Mouse (Mus musculus) limb, embryonic 14.5 days (tissue): ENCODE measurements around the gene Adm. TPM values are rescaled to one million over a fixed set of nuclear protein-coding genes. Genes with fewer than 3 reads are reported as not detected.

Experiments used
- ATAC-seq: fragments of 200-750 bp; cut with Nextera tagmentation; 2 replicates; pipeline ENCODE4 v1.8.0; 2017; ENCODE audit warnings: low read depth, moderate number of reproducible peaks, moderate TSS enrichment; ENCODE audit not compliant: low FRiP score
- DNase-seq: peaks from one replicate; pipeline ENCODE4 v3.0.0-alpha.2; 2015; ENCODE audit warnings: low spot score
- H3K27ac ChIP-seq: fragments of 300-500 bp; sonication (generic); replicated peaks from 2 replicates; pipeline ENCODE4 v1.5.1; 2014; ENCODE audit warnings: low read depth, mild to moderate bottlenecking, low read length, moderate library complexity, mixed read lengths
- H3K27me3 ChIP-seq: fragments of 300-500 bp; sonication (generic); 2 replicates; pipeline ENCODE4 v1.6.1; 2014; ENCODE audit warnings: low read length, mixed read lengths; ENCODE audit not compliant: control insufficient read depth, insufficient read depth
- H3K36me3 ChIP-seq: fragments of 300-500 bp; sonication (generic); 2 replicates; pipeline ENCODE4 v1.6.1; 2014; ENCODE audit warnings: mild to moderate bottlenecking, low read length, moderate library complexity, mixed read lengths; ENCODE audit not compliant: control insufficient read depth, insufficient read depth
- H3K4me1 ChIP-seq: fragments of 300-500 bp; sonication (generic); 2 replicates; pipeline ENCODE4 v1.6.1; 2014; ENCODE audit warnings: antibody characterized with exemption, low read length, mixed read lengths; ENCODE audit not compliant: control insufficient read depth, insufficient read depth
- H3K4me2 ChIP-seq: fragments of 300-500 bp; sonication (generic); replicated peaks from 2 replicates; pipeline ENCODE4 v1.6.1; 2014; ENCODE audit warnings: low read depth, mild to moderate bottlenecking, low read length, moderate library complexity; ENCODE audit not compliant: severe bottlenecking
- H3K4me3 ChIP-seq: fragments of 300-500 bp; sonication (generic); replicated peaks from 2 replicates; pipeline ENCODE4 v1.5.1; 2014; ENCODE audit warnings: low read length
- H3K9ac ChIP-seq: fragments of 300-500 bp; sonication (generic); 2 replicates; pipeline ENCODE4 v1.6.1; 2014; ENCODE audit warnings: mild to moderate bottlenecking, low read depth, low read length, moderate library complexity; ENCODE audit not compliant: severe bottlenecking
- H3K9me3 ChIP-seq: fragments of 300-500 bp; sonication (generic); 2 replicates; pipeline ENCODE4 v1.6.1; 2016; ENCODE audit warnings: low read length; ENCODE audit not compliant: control insufficient read depth
- POLR2A ChIP-seq: fragments of 200-500 bp; IDR thresholded peaks from 2 replicates; pipeline ENCODE4 v1.8.0; 2012; ENCODE audit warnings: inconsistent platforms, mild to moderate bottlenecking, moderate library complexity, borderline replicate concordance; ENCODE audit not compliant: insufficient read depth, insufficient read length; ENCODE audit errors: extremely low read depth
- WGBS: fragments of 180-500 bp; shearing (Covaris S2); extraction: QIAGEN DNeasy Blood & Tissue Kit; methylation state at CpG from one replicate; pipeline ENCODE4 v1.1.7; 2014; 5-methylcytosine and 5-hydroxymethylcytosine counted together
- polyA plus RNA-seq, 2 experiments: library from polyadenylated mRNA; depleted of rRNA in 1 of 2; stranded (reverse) in 1 of 2; unstranded in 1 of 2; fragments of >200 nt; fragmentation: Nextera tagmentation in 1 of 2; extraction: Ambion mirVana in 1 of 2; gene quantifications; 2 replicates each; pipeline versions ENCODE4 v1.2.1 to v1.2.3; 2012 to 2014

Gene Adm
- polyA plus RNA-seq, 2 experiments: 1.8 to 2.6 TPM

DNA sequence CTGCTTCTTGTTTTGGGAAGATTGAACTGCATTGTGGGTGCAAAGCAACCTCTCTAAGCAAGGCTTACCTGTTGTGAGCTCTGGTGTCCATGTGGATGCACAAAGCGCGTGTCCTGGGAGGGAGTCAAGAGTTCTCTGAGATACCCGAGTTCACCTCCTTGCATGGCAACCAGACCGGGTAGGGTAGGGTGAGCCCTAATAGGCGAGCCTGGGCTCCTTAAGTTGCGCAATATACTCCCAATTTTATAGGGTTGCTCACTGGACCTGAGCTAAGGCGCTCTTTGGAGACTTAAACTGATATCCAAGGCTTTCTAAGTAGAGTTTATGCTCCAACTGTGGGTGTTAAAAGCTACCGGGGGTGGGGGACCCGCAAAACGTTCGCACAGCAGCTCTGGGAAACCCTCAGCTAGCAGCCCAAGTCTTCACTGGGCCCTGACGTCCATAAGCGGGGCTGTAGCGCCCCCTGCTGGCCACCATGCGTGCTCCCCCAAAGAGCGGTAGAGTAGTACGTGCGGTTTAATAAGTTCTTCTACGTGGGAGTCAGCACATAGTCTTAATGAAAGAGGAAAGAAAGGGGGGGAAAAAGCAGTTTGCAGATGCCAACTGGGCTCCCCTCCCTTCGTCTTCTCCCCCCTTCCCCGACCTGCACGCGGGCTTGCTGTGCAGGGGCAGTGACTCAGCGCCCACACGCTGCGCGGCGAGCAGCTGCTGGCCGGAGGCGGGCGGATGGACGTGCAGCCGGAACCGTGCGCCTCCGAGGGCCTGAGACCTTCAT lies 2.6 kb downstream of the Adm start:
- peak; percentile 90 for ATAC-seq
- no peak for TF ChIP-seq POLR2A
- Histone ChIP-seq H3K4me1 (peaks cover 27% of the 10 kb centered on the region), H3K4me2 (peak overlapping the region; percentile 86), H3K4me3 (peak overlapping the region; percentile 42), H3K9me3 (no peaks in the 10 kb centered on the region), H3K36me3 (no peaks in the 10 kb centered on the region), H3K27ac (0 out of 2 replicates have a peak overlapping the region, but pooled peaks have one; percentile 33), H3K27me3 (peaks cover 52% of the 10 kb centered on the region), H3K9ac (peak overlapping the region; percentile 55)
- DNase-seq: peak; percentile 89
- under 1% methylated on average over 28 of the region's 36 CpGs for WGBS

DNA sequence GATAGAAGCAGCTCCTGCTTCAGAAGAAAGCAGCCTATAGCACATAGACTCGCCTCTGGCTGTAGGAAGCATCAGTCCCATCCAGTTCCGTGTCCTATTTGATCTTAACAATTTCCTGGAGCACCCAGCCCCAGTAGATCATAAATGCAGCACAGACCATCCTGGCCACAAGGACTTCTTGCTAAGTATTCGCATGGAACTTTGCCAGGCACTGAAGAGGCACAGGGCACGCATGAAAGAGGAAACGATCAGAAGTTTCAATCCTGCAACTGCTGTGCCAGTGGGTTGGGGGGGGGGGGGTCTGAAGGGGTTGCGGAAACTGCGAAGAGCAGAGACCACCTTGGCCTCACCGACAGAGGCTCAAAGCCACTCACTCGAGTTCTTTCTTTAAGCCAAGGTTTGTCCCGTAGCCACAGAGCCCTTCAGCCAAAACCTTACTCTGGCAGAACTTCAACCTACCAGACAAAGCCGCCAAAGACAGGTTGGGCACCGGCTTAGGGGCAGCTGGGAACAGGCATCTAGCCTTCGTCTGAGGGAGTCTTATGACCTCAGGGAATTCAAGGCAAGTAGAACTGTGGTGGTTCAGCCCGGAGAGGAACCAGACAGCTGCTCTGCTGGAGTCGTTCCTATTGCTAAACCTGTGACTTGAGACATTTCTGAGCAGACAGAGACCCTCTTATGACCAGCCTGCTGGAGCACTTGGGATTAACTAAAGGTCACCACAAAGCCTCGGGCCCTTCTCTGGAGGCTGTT lies 3.9 kb downstream of the Adm start:
- no peaks in the 10 kb centered on the region for H3K36me3 ChIP-seq
- no peak overlapping the region for H3K4me3 ChIP-seq
- 68% methylated on average over 16 of the region's 16 CpGs for WGBS
- TF ChIP-seq POLR2A: no peak
- ATAC-seq (no peak), DNase-seq (no peak)
- no peak overlapping the region for H3K9ac ChIP-seq
- H3K27ac ChIP-seq: no peak overlapping the region
- H3K4me2 ChIP-seq: 0 out of 2 replicates have a peak overlapping the region, but pooled peaks have one; percentile 86
- H3K9me3 ChIP-seq: no peaks in the 10 kb centered on the region
- H3K27me3 ChIP-seq: peaks cover 41% of the 10 kb centered on the region
- peaks cover 27% of the 10 kb centered on the region for H3K4me1 ChIP-seq

DNA sequence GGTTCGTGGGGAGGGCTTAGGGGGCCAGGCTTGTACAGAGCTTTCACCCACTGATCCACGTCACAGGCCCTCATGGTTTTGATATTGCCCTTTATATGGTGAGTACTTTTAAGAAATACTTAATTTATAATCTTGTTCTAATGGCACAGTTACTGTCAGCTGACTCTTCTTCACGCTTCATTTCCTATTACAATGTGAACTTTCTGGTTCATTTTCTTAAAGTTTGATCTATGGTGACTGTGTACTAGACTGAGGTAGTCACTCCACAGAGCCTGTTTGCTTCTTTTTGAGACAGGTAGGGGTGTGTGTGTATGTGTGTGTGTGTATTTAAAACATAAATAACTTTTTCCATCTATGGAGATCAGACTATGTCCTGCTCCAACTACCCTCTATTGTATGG lies 8.5 kb downstream of the Adm start:
- no peak overlapping the region for H3K27ac ChIP-seq
- H3K4me2 ChIP-seq: no peak overlapping the region
- WGBS: 74% methylated on average over 3 of the region's 3 CpGs
- TF ChIP-seq POLR2A: no peak
- H3K9me3 ChIP-seq: no peaks in the 10 kb centered on the region
- no peaks in the 10 kb centered on the region for H3K36me3 ChIP-seq
- 0 out of 2 replicates have a peak, but pooled peaks cover under 1% of the 10 kb centered on the region for H3K27me3 ChIP-seq
- H3K9ac ChIP-seq: no peak overlapping the region
- ATAC-seq (no peak), DNase-seq (no peak)
- no peak overlapping the region for H3K4me3 ChIP-seq
- H3K4me1 ChIP-seq: peaks cover 1% of the 10 kb centered on the region; the same call in 1 of the 2 replicates

DNA sequence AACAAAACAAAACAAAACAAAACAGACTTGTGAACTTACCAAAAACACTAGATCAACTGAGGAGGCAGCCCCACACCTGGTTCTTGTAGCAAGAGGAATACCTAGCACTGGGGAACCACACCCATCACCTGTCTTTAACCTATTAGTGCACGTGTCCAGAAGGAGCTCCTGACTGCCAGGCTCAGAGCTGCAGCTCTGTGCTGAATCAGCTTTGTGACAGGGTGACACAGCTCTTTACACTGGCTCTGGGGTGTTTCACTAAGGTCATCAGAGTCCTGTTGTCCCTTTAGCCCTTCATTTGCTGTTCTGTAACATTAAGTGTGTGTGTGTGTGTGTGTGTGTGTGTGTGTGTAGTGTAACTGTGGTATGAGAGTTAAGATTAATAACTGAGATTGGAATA lies 9.1 kb downstream of the Adm start:
- H3K4me1 ChIP-seq: no peaks in the 10 kb centered on the region
- no peak for ATAC-seq
- H3K9me3 ChIP-seq: no peaks in the 10 kb centered on the region
- no peak overlapping the region for H3K27ac ChIP-seq
- no peak for TF ChIP-seq POLR2A
- no peaks in the 10 kb centered on the region for H3K27me3 ChIP-seq
- H3K36me3 ChIP-seq: no peaks in the 10 kb centered on the region
- H3K4me2 ChIP-seq: no peak overlapping the region
- no peak overlapping the region for H3K9ac ChIP-seq
- WGBS: 25% methylated on average over 1 of the region's 1 CpGs
- no peak overlapping the region for H3K4me3 ChIP-seq
- no peak for DNase-seq

DNA sequence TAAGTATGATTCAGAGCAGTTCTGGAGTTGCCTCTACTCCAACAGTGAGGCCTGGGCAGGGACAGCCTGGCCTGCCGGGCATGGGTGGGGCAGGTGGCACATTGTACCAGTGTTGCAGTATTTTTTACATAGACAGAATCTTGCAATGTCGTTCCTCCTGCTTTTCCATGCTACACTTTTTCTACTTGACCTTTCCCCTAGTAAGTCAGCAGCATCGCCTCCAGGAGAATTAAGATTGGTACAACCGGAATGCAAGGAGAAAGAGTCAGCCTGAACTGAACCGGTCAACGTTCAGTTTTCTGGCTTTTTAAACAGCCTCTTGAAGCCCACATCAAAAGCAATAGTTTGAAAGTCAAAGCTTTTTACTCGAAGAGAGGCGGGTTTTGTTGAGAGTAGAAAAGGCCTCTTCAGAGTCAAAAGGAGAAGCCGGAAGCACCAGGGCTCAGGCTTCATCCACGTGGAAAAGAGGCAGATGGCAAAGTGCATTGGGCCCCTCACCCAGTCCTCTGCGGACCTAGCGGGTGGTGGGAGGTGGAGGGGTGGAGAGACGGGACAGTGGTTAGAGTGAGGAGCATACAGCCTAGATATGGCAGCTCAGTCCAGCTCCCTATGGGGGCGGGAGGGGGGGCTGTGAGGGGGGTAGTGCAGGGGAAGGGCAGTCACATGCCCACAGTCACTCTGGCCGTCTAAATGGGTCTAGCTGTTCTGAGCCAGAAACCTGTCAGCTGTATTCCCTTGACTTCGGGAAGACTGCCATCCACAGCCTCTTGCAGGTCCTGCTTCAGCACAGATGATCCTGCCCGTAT lies 11.0 kb downstream of the Adm start:
- H3K4me2 ChIP-seq: no peak overlapping the region
- H3K36me3 ChIP-seq: no peaks in the 10 kb centered on the region
- no peak; the same call in 1 of the 2 replicates for ATAC-seq
- no peak overlapping the region for H3K9ac ChIP-seq
- H3K27me3 ChIP-seq: no peaks in the 10 kb centered on the region
- H3K27ac ChIP-seq: no peak overlapping the region
- no peak for DNase-seq
- H3K4me1 ChIP-seq: no peaks in the 10 kb centered on the region
- WGBS: 61% methylated on average over 17 of the region's 17 CpGs
- H3K4me3 ChIP-seq: no peak overlapping the region
- no peaks in the 10 kb centered on the region for H3K9me3 ChIP-seq
- TF ChIP-seq POLR2A: no peak
